Mouse (Mus musculus) lung, postnatal 0 days (tissue): ENCODE data around the gene Car10. TPM values are rescaled to one million over a fixed set of nuclear protein-coding genes. Genes with fewer than 3 reads are reported as not detected.
A peak's percentile ranks its signal among the peaks of the same experiment; 100 is the strongest.

ENCODE experiments used
- ATAC-seq: fragments of 200-750 bp; cut with Nextera tagmentation; 2 replicates; pipeline ENCODE4 v1.8.0; 2017; ENCODE audit warnings: moderate library complexity
- DNase-seq: peaks from one replicate; pipeline ENCODE4 v3.0.0-alpha.2; 2016; ENCODE audit warnings: low spot score
- H3K27ac ChIP-seq: fragments of 300-500 bp; sonication (generic); 2 replicates; pipeline ENCODE4 v1.5.1; 2014; ENCODE audit warnings: antibody characterized with exemption, mild to moderate bottlenecking, low read length, mixed read lengths
- H3K27me3 ChIP-seq: fragments of 300-500 bp; sonication (generic); replicated peaks from 2 replicates; pipeline ENCODE4 v1.6.1; 2014; ENCODE audit warnings: low read length, mixed read lengths; ENCODE audit not compliant: insufficient read depth
- H3K36me3 ChIP-seq: fragments of 300-500 bp; sonication (generic); 2 replicates; pipeline ENCODE4 v1.6.1; 2014; ENCODE audit warnings: low read length, mixed read lengths; ENCODE audit not compliant: insufficient read depth
- H3K4me1 ChIP-seq: fragments of 300-500 bp; sonication (generic); 2 replicates; pipeline ENCODE4 v1.6.1; 2014; ENCODE audit warnings: antibody characterized with exemption, low read depth, low read length, mixed read lengths; ENCODE audit not compliant: insufficient read depth
- H3K4me2 ChIP-seq: fragments of 300-500 bp; sonication (generic); replicated peaks from 2 replicates; pipeline ENCODE4 v1.6.1; 2014; ENCODE audit warnings: low read depth, mild to moderate bottlenecking, low read length, moderate library complexity, mixed read lengths
- H3K4me3 ChIP-seq: fragments of 300-500 bp; sonication (generic); 2 replicates; pipeline ENCODE4 v1.5.1; 2014; ENCODE audit warnings: low read depth, low read length
- H3K9ac ChIP-seq: fragments of 300-500 bp; sonication (generic); replicated peaks from 2 replicates; pipeline ENCODE4 v1.6.1; 2014; ENCODE audit warnings: low read depth, mild to moderate bottlenecking
- H3K9me3 ChIP-seq: fragments of 300-500 bp; sonication (generic); 2 replicates; pipeline ENCODE4 v1.6.1; 2016; ENCODE audit warnings: low read length, mixed read lengths
- CTCF ChIP-seq: IDR thresholded peaks from 2 replicates; pipeline ENCODE4 v1.5.1; 2016; ENCODE audit warnings: antibody characterized with exemption, mild to moderate bottlenecking
- EP300 ChIP-seq: IDR thresholded peaks from 2 replicates; pipeline ENCODE4 v1.6.1; 2016; ENCODE audit warnings: antibody characterized with exemption, mild to moderate bottlenecking, control low read depth
- WGBS: fragments of 180-500 bp; shearing (Covaris S2); extraction: QIAGEN DNeasy Blood & Tissue Kit; methylation state at CpG from one replicate; pipeline ENCODE4 v1.1.7; 2014; 5-methylcytosine and 5-hydroxymethylcytosine counted together
- polyA plus RNA-seq: library from polyadenylated mRNA; unstranded; fragments of >200 nt; fragmentation: Nextera tagmentation; extraction: Ambion mirVana; gene quantifications from 2 replicates; pipeline ENCODE4 v1.2.1, GENCODE M21; 2015

Car10 gene
- polyA plus RNA-seq, 1 experiment from 2014 or later, result not detected

DNA sequence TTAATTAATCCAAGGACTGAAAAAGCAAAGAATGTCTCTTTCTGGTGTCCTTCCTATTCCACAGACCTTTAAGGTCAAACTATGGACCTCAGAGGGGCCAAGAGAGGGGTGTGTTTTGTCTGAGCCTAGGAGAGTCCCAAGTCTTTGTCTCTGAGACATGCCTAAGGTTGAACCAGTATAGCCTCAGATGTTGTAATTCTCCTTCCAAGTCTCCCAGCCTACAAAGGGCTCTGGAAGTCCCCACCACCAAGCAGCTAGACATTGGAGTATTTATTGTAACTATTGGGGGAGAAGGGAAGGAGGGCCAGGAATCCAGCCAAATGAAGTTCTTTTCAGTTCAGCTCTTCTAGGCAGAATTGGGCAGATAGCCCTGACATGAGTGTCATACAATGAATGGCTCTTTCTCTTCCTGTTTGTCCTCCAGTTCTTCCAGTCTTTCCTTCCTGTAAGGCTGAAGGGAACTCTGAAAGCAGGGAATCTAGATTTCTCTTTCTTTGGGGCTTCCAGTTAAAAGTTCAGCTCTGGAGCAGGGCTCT lies 464.6 kb downstream of the Car10 start:
- Histone ChIP-seq H3K27me3 (no peaks in the 10 kb centered on the region), H3K27ac (no peak overlapping the region), H3K4me2 (no peak overlapping the region), H3K4me3 (no peak overlapping the region), H3K36me3 (no peaks in the 10 kb centered on the region), H3K4me1 (no peaks in the 10 kb centered on the region), H3K9ac (no peak overlapping the region), H3K9me3 (no peaks in the 10 kb centered on the region)
- DNase-seq (peak; percentile 10), ATAC-seq (no peak)
- TF ChIP-seq CTCF (no peak), EP300 (no peak)

DNA sequence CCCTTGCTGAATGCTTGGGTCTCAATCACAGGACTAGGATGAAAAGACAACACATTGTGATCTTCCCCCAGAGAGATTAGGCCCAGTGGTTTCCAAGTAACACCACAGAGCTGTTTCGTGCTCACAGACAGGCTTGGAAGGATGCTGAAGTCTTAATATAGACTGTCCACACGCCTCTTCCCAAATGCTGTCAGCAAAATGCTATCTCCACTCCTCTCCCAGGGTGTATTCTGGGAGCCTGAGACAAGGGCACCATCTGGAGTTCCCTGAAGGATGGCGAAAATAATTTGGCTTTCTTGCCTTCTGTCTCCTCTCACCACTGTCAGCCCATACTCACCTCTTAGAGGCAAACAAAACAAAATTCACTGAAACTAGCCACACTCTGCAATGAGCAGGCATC lies 467.9 kb downstream of the Car10 start:
- H3K9ac ChIP-seq, result no peak overlapping the region
- no peaks in the 10 kb centered on the region for H3K27me3 ChIP-seq
- TF ChIP-seq CTCF, result no peak
- no peak for TF ChIP-seq EP300
- H3K4me3 ChIP-seq, result no peak overlapping the region
- H3K36me3 ChIP-seq, result no peaks in the 10 kb centered on the region
- 64% methylated on average over 3 of the region's 3 CpGs for WGBS
- DNase-seq (no peak), ATAC-seq (no peak)
- no peaks in the 10 kb centered on the region for H3K4me1 ChIP-seq
- H3K27ac ChIP-seq, result no peak overlapping the region
- no peaks in the 10 kb centered on the region for H3K9me3 ChIP-seq
- H3K4me2 ChIP-seq, result no peak overlapping the region

DNA sequence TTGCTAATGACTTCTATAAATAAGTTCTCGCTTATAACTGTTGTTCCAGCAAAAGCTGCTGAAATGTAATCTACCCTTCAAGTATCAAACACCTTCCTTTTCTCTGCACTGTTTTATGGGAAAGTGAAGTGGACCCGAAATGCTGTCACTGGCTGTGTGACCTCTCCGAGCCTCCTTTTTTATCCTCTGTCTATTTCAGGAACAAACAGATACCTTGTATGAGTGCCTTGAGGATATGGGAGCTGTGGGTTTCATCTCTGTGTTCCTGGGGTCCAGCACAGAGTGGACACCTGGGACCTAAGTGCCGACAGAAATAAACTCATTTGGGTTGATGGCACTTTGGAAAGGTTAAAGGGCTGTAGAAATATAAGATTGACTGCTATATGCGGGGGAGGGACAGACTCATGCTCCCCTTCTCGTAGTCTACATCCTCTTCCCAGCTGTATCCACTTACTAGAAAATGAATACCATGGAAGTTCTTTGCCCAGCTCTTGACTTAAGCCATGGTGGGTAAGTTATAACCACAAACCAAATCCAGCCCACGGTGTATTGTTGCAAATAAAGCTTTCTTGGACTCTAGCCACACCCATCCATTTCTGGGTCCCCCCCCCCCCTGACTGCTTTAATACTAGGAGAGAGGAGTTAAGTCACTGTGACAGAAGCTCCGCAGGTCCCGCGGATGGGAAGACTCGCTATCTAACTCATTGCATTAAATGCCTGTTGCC lies 474.3 kb downstream of the Car10 start:
- Histone ChIP-seq H3K27ac (no peak overlapping the region), H3K27me3 (no peaks in the 10 kb centered on the region), H3K9me3 (no peaks in the 10 kb centered on the region), H3K36me3 (no peaks in the 10 kb centered on the region), H3K9ac (no peak overlapping the region), H3K4me2 (no peak overlapping the region), H3K4me1 (no peaks in the 10 kb centered on the region), H3K4me3 (no peak overlapping the region)
- no peak for DNase-seq
- 72% methylated on average over 11 of the region's 11 CpGs for WGBS
- TF ChIP-seq EP300 (no peak), CTCF (no peak)
- no peak for ATAC-seq

DNA sequence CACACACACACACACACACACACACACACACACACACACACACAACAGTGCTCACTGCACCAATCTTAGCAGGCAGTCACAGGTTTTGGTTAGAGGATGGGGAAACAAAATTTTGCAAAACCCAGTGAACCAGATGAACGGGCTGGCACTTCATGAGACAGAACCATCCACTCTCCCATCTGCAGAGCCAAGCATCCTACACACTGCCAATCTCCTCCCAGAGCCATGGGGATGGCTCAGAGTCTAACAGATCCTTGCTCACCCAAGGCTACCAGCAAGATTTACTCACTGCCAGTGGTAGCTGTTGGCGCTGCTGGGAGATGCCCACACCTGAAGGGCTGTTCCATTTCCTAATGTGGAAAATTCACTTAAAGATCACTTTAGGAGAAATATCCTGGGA lies 479.6 kb downstream of the Car10 start:
- ATAC-seq, result no peak
- DNase-seq, result no peak
- Histone ChIP-seq H3K36me3 (no peaks in the 10 kb centered on the region), H3K4me3 (no peak overlapping the region), H3K4me1 (no peaks in the 10 kb centered on the region), H3K4me2 (no peak overlapping the region), H3K9ac (no peak overlapping the region), H3K27ac (no peak overlapping the region), H3K9me3 (no peaks in the 10 kb centered on the region), H3K27me3 (no peaks in the 10 kb centered on the region)
- TF ChIP-seq CTCF (no peak), EP300 (no peak)
- 90% methylated on average over 2 of the region's 2 CpGs for WGBS

DNA sequence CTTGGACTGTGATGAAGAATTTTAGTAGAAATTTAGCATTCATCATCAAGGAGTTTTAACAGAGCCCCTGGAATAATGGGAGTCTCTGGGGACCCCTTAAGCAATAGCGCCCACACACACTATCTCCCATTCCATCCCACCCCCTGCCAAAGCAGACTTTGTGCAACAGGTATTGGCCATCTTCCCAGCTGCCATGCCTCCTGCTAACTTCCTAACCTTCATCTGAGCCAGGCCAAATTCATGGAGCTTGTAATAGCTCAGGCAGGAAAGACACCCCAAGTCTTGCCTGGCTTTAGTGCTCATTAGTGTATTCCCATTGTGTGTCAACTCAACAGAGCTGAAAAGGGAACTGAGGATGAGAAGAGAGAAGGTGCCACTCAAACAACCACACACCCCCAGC lies 481.8 kb downstream of the Car10 start:
- no peak for ATAC-seq
- Histone ChIP-seq H3K4me1 (no peaks in the 10 kb centered on the region), H3K27me3 (no peaks in the 10 kb centered on the region), H3K4me3 (no peak overlapping the region), H3K36me3 (no peaks in the 10 kb centered on the region), H3K9ac (no peak overlapping the region), H3K4me2 (no peak overlapping the region), H3K27ac (no peak overlapping the region), H3K9me3 (no peaks in the 10 kb centered on the region)
- WGBS, result 100% methylated on average over 1 of the region's 1 CpGs
- TF ChIP-seq CTCF (no peak), EP300 (no peak)
- no peak for DNase-seq

DNA sequence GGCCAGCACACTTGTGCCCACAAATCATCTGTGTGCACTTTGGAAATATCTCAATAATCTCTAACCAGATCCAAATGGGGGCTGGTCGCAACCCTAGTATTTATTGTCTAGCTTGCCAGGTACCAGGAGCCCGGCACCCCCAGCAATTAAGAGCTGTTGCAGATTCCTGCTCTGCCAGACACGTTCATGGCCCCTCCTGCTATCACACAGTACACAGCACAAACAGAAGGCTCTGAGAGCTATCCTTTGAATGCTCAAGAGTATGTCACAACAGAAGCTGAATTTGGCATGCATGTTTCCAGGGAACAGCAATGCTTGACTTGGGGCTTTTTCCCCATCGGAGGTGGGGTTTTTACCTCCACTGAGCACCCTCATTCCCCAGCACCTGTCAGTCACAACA lies 483.5 kb downstream of the Car10 start:
- no peaks in the 10 kb centered on the region for H3K27me3 ChIP-seq
- no peak for ATAC-seq
- no peak for DNase-seq
- H3K9ac ChIP-seq, result no peak overlapping the region
- 34% methylated on average over 4 of the region's 4 CpGs for WGBS
- no peak overlapping the region for H3K4me2 ChIP-seq
- H3K36me3 ChIP-seq, result no peaks in the 10 kb centered on the region
- H3K4me1 ChIP-seq, result no peaks in the 10 kb centered on the region
- H3K9me3 ChIP-seq, result no peaks in the 10 kb centered on the region
- H3K27ac ChIP-seq, result no peak overlapping the region
- H3K4me3 ChIP-seq, result no peak overlapping the region
- TF ChIP-seq EP300 (no peak), CTCF (no peak)
